Mouse (Mus musculus) stomach, postnatal 0 days (tissue): Measurements from ENCODE around the gene Bmp2k. TPM values are rescaled to one million over a fixed set of nuclear protein-coding genes. Genes with fewer than 3 reads are reported as not detected.
A peak's percentile ranks its signal among the peaks of the same experiment; 100 is the strongest.

Experiments
- ATAC-seq: fragments of 200-750 bp; cut with Nextera tagmentation; 2 replicates; pipeline ENCODE4 v1.8.0; 2017; ENCODE audit not compliant: low FRiP score, low TSS enrichment
- DNase-seq: peaks from one replicate; pipeline ENCODE4 v3.0.0-alpha.2; 2016; ENCODE audit warnings: low spot score
- H3K27ac ChIP-seq: fragments of 300-500 bp; sonication (generic); replicated peaks from 2 replicates; pipeline ENCODE4 v1.5.1; 2014; ENCODE audit warnings: mild to moderate bottlenecking, control low read depth
- H3K27me3 ChIP-seq: fragments of 300-500 bp; sonication (generic); 2 replicates; pipeline ENCODE4 v1.6.1; 2014; ENCODE audit warnings: low read length; ENCODE audit not compliant: control insufficient read depth, insufficient read depth
- H3K36me3 ChIP-seq: fragments of 300-500 bp; sonication (generic); 2 replicates; pipeline ENCODE4 v1.6.1; 2014; ENCODE audit warnings: low read length, mixed read lengths; ENCODE audit not compliant: control insufficient read depth, insufficient read depth
- H3K4me1 ChIP-seq: fragments of 300-500 bp; sonication (generic); replicated peaks from 2 replicates; pipeline ENCODE4 v1.6.1; 2014; ENCODE audit warnings: antibody characterized with exemption; ENCODE audit not compliant: control insufficient read depth, insufficient read depth
- H3K4me2 ChIP-seq: fragments of 300-500 bp; sonication (generic); replicated peaks from 2 replicates; pipeline ENCODE4 v1.6.1; 2014; ENCODE audit warnings: low read depth, mild to moderate bottlenecking, control low read depth, moderate library complexity
- H3K4me3 ChIP-seq: fragments of 300-500 bp; sonication (generic); 2 replicates; pipeline ENCODE4 v1.5.1; 2014; ENCODE audit warnings: low read depth, low read length, control low read depth
- H3K9ac ChIP-seq: fragments of 300-500 bp; sonication (generic); 2 replicates; pipeline ENCODE4 v1.6.1; 2014; ENCODE audit warnings: mild to moderate bottlenecking, low read length, control low read depth, mixed read lengths
- H3K9me3 ChIP-seq: fragments of 300-500 bp; sonication (generic); 2 replicates; pipeline ENCODE4 v1.6.1; 2016; ENCODE audit warnings: low read length; ENCODE audit not compliant: control insufficient read depth
- CTCF ChIP-seq: IDR thresholded peaks from 2 replicates; pipeline ENCODE4 v1.5.1; 2016; ENCODE audit warnings: antibody characterized with exemption, low read depth, mild to moderate bottlenecking, moderate library complexity
- EP300 ChIP-seq: optimal IDR thresholded peaks from 2 replicates; pipeline ENCODE3; 2016; ENCODE audit warnings: antibody characterized with exemption
- WGBS: fragments of 180-500 bp; shearing (Covaris S2); extraction: QIAGEN DNeasy Blood & Tissue Kit; methylation state at CpG from one replicate; pipeline ENCODE4 v1.1.7; 2014; 5-methylcytosine and 5-hydroxymethylcytosine counted together
- polyA plus RNA-seq: library from polyadenylated mRNA; unstranded; fragments of >200 nt; fragmentation: Nextera tagmentation; extraction: Ambion mirVana; gene quantifications from 2 replicates; pipeline ENCODE4 v1.2.1, GENCODE M21; 2015

Gene Bmp2k
- polyA plus RNA-seq, 1 experiment from 2014 or later, result 11.9 TPM

DNA sequence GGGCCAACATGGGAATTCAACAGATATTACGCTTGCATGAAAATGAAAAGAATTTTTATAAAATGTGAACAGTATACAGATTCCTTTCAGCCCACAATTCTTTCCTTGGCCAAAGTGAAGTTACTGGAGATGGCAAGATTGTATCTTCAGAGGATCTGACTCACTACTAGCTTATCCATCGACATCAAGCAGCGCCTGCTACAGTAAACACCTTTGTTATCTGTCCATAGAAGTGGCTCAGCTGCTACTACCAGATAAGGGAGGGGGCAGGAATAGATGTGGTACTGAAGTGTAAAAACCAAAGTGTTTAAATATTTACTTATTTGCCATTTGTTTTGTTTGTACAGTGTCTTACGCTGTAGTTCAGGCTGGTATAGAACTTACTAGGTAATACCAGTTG, 8.6 kb upstream of the Bmp2k start:
- no peaks in the 10 kb centered on the region for H3K9me3 ChIP-seq
- no peak overlapping the region for H3K9ac ChIP-seq
- no peak overlapping the region for H3K4me2 ChIP-seq
- TF ChIP-seq CTCF, result no peak
- no peak for TF ChIP-seq EP300
- no peaks in the 10 kb centered on the region for H3K27me3 ChIP-seq
- 51% methylated on average over 4 of the region's 4 CpGs for WGBS
- H3K27ac ChIP-seq, result no peak overlapping the region
- DNase-seq, result no peak
- H3K4me3 ChIP-seq, result no peak overlapping the region
- ATAC-seq, result no peak
- no peaks in the 10 kb centered on the region for H3K36me3 ChIP-seq
- no peaks in the 10 kb centered on the region for H3K4me1 ChIP-seq

DNA sequence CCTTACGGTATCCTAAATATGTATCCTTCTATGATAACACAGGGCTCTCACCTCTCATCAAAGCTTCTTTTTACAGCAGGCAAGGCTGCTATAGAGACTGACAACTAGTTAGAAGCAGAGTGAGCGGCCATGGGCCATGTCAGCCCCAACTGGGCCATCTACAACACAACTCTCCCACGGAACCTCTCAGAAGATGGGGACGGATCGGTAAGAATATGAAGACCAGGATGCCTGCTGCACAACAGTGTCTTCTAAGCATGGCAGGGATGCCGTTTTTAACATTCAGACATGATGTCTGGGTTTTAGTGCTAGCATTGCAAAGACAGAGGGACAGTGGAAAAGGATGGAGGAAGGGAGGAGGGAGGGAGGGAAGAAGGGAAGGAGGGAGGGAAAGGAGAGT, 6.3 kb upstream of the Bmp2k start:
- DNase-seq, result no peak
- Histone ChIP-seq H3K4me3 (no peak overlapping the region), H3K27ac (no peak overlapping the region), H3K9me3 (no peaks in the 10 kb centered on the region), H3K36me3 (no peaks in the 10 kb centered on the region), H3K4me2 (no peak overlapping the region), H3K9ac (no peak overlapping the region), H3K4me1 (no peaks in the 10 kb centered on the region), H3K27me3 (no peaks in the 10 kb centered on the region)
- no peak for TF ChIP-seq EP300
- TF ChIP-seq CTCF, result no peak
- ATAC-seq, result no peak
- 94% methylated on average over 6 of the region's 6 CpGs for WGBS

DNA sequence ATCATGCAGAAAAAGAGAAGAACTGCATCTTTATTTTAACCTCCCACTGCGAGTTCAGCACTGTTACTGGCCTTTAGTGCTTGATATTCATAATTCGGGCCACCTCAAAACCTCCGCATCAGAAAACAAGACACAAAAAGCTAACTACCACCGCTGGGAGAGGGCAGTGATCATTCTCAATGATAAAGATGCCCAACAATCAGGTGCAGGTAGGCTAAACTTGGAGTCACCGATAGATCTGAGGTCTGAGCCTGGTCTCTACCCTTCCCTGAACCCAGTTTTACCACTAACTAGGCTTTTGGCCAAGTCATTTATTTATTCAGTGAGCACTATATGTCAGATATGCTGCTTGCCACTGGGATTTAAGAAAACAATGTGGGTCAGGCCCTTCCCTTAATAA, 4.8 kb upstream of the Bmp2k start:
- Histone ChIP-seq H3K27ac (no peak overlapping the region), H3K36me3 (no peaks in the 10 kb centered on the region), H3K27me3 (no peaks in the 10 kb centered on the region), H3K4me2 (no peak overlapping the region), H3K4me3 (no peak overlapping the region), H3K9me3 (no peaks in the 10 kb centered on the region), H3K4me1 (0 out of 2 replicates have a peak, but pooled peaks cover 3% of the 10 kb centered on the region), H3K9ac (no peak overlapping the region)
- TF ChIP-seq EP300, result no peak
- no peak for ATAC-seq
- no peak for DNase-seq
- 86% methylated on average over 5 of the region's 5 CpGs for WGBS

DNA sequence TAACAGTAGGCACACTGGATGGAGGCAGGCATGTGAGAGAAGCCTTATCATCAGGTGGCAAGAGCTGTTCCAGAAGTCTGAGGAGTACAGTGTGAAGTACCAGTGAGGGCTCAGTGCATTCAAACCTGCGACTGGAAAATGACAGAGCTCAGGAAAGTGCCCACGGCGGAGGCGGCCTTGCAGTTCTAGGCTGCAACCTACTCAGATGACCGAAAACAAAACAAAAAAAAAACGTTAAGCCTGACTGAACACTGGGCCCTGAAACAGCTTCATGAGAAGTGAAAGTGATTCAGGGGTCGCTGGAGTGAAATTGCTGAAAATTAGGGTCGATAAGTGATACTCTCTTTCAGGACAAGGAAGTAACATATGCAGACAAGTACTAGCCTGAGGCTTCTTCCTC, 4.4 kb upstream of the Bmp2k start:
- TF ChIP-seq EP300 (no peak), CTCF (no peak)
- 79% methylated on average over 8 of the region's 8 CpGs for WGBS
- H3K4me2 ChIP-seq, result no peak overlapping the region
- H3K9me3 ChIP-seq, result no peaks in the 10 kb centered on the region
- H3K27me3 ChIP-seq, result no peaks in the 10 kb centered on the region
- no peak overlapping the region for H3K27ac ChIP-seq
- no peaks in the 10 kb centered on the region for H3K36me3 ChIP-seq
- no peak overlapping the region for H3K9ac ChIP-seq
- 0 out of 2 replicates have a peak, but pooled peaks cover 3% of the 10 kb centered on the region for H3K4me1 ChIP-seq
- no peak for ATAC-seq
- no peak for DNase-seq
- H3K4me3 ChIP-seq, result no peak overlapping the region

DNA sequence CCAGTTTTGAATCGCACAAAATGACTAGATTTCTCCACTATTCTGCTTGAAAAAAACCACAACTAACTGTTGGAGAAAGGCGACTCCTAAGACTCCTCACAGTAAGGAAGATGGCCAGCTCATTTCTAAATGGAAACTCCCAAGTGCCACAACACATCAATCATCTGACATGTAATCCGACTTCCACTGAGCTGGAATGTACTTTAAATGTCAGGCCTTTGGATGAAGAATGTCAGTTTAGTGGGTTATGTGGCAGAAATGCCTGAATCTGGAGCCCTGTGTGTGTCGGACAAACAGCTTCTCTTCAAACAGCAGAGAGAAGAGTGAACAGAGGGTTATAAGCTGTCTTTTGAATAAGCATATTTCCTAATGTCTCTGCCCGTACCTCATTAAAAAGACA, 1.7 kb upstream of the Bmp2k start:
- H3K4me3 ChIP-seq, result no peak overlapping the region
- no peak overlapping the region for H3K4me2 ChIP-seq
- no peak overlapping the region for H3K9ac ChIP-seq
- no peaks in the 10 kb centered on the region for H3K36me3 ChIP-seq
- H3K27me3 ChIP-seq, result no peaks in the 10 kb centered on the region
- no peaks in the 10 kb centered on the region for H3K9me3 ChIP-seq
- DNase-seq (no peak), ATAC-seq (no peak)
- H3K27ac ChIP-seq, result no peak overlapping the region
- peaks cover 3% of the 10 kb centered on the region; the same call in 1 of the 2 replicates for H3K4me1 ChIP-seq
- TF ChIP-seq CTCF (no peak), EP300 (no peak)
- WGBS, result 70% methylated on average over 5 of the region's 5 CpGs

DNA sequence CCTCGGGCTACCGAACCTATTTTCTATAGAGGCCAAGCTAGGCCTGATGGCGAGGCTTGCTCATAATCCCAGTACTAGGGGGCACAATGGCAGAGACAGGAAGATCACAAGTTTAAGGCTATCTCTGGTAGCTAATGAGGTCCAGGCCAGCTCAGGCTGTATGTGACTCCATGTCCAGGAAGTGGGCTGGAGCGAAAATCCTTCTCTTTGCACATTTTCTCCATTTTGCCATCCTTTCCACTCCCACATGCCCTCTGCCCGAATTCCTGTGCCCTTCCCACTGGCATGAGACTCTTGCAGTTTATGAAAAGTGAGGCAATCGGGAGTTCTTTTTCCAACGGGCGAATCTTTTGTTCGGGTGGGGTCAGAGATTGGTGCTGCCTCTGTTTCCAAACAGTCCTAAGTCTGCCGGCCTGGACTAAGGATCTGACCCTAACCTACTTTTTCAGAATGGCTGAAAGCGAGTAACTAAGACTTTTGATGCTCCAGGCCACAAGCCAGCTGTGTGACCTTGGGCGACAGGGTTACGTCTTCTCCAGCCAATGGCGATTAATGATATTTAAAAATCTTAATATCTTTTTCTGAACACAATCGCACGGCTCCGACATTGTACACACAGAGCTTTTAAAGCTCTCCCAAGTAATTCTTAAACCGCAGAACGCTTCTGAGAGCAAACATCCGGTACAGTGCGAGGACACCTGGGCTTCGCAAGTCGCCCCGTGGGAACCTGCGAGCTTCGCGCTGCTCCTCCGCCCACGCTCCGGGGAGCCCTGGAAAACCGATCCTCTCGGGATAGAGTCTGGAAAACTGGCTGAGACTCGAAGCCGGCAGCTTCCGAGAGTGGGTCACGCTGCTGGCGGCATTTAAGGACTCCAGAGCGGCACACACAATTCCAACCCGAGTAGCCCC, 834 bp upstream of the Bmp2k start:
- Histone ChIP-seq H3K27me3 (no peaks in the 10 kb centered on the region), H3K9me3 (no peaks in the 10 kb centered on the region), H3K4me2 (peak overlapping the region; percentile 86), H3K9ac (peak overlapping the region; percentile 83), H3K4me1 (peaks cover 3% of the 10 kb centered on the region; the same call in 1 of the 2 replicates), H3K4me3 (peak overlapping the region; percentile 84), H3K36me3 (no peaks in the 10 kb centered on the region), H3K27ac (peak overlapping the region; percentile 95)
- WGBS, result 12% methylated on average over 39 of the region's 39 CpGs
- DNase-seq, result no peak
- TF ChIP-seq CTCF, result no peak
- peak; percentile 42 for TF ChIP-seq EP300
- ATAC-seq, result peak; percentile 53
